Mouse (Mus musculus) MEL (cell line): Measurements from ENCODE around the gene Best1. TPM values are rescaled to one million over a fixed set of nuclear protein-coding genes. Genes with fewer than 3 reads are reported as not detected.
"Not testable (repeated sequence)": the region's sequence is repeated elsewhere in the genome, so short reads cannot be mapped to it uniquely, and the experiment has no call there.

ENCODE experiments used
- DNase-seq: peaks from one replicate; pipeline ENCODE4 v3.0.0; 2011; ENCODE audit warnings: low read depth, low spot score
- H3K27ac ChIP-seq: 2 replicates; pipeline ENCODE4 v1.5.1; 2012; ENCODE audit warnings: low read depth, mild to moderate bottlenecking, control low read depth, low read length, moderate library complexity; ENCODE audit not compliant: control insufficient read depth
- H3K27me3 ChIP-seq, 2 experiments: fragments of 150-350 bp in 1 of 2; sonication (generic) in 1 of 2; 2 replicates each; pipeline ENCODE4 v1.6.1; 2012; ENCODE audit warnings: low read length in 2 of 2, mild to moderate bottlenecking in 2 of 2, improper control_type of control experiment in 1 of 2, moderate library complexity in 1 of 2; ENCODE audit not compliant: insufficient read depth in 2 of 2, control insufficient read depth in 1 of 2
- H3K36me3 ChIP-seq, 2 experiments: 2 replicates each; pipeline ENCODE4 v1.6.1; 2012 to 2014; ENCODE audit warnings: low read length in 2 of 2, improper control_type of control experiment in 1 of 2, inconsistent platforms in 1 of 2, mild to moderate bottlenecking in 1 of 2; ENCODE audit not compliant: insufficient read depth in 2 of 2, control insufficient read depth in 1 of 2
- H3K4me1 ChIP-seq, 2 experiments: fragments of 150-350 bp in 1 of 2; sonication (generic) in 1 of 2; 2 replicates each; pipeline ENCODE4 v1.6.1; 2012; ENCODE audit warnings: low read length in 2 of 2, improper control_type of control experiment in 1 of 2, mild to moderate bottlenecking in 1 of 2; ENCODE audit not compliant: insufficient read depth in 2 of 2, control insufficient read depth in 1 of 2
- H3K4me3 ChIP-seq, 2 experiments: fragments of 150-350 bp in 1 of 2; sonication (generic) in 1 of 2; 2 replicates each; pipeline ENCODE4 v1.5.1; 2012; ENCODE audit warnings: low read depth in 2 of 2, low read length in 2 of 2, mild to moderate bottlenecking in 2 of 2, moderate library complexity in 2 of 2, control low read depth in 1 of 2, improper control_type of control experiment in 1 of 2; ENCODE audit not compliant: control insufficient read depth in 1 of 2, insufficient read depth in 1 of 2
- H3K79me2 ChIP-seq: 2 replicates; pipeline ENCODE4 v1.6.1; 2012; ENCODE audit warnings: mild to moderate bottlenecking, low read length, moderate library complexity; ENCODE audit not compliant: control insufficient read depth, poor library complexity, insufficient read depth
- H3K9ac ChIP-seq: 2 replicates; pipeline ENCODE4 v1.6.1; 2012; ENCODE audit warnings: low read depth, mild to moderate bottlenecking, control low read depth, low read length, moderate library complexity; ENCODE audit not compliant: control insufficient read depth, poor library complexity, severe bottlenecking
- H3K9me3 ChIP-seq: fragments of 150-350 bp; sonication (generic); replicated peaks from 2 replicates; pipeline ENCODE4 v1.6.1; 2012; ENCODE audit warnings: mild to moderate bottlenecking, low read length, improper control_type of control experiment, moderate library complexity; ENCODE audit not compliant: insufficient read depth
- BHLHE40 ChIP-seq: IDR thresholded peaks from 2 replicates; pipeline ENCODE4 v1.6.1; 2012; ENCODE audit warnings: low read depth, mild to moderate bottlenecking, inconsistent platforms, low read length, improper control_type of control experiment, borderline replicate concordance
- CHD1 ChIP-seq: IDR thresholded peaks from 2 replicates; pipeline ENCODE4 v1.6.1; 2012; ENCODE audit warnings: low read depth, mild to moderate bottlenecking, inconsistent platforms, low read length, improper control_type of control experiment
- CHD2 ChIP-seq: IDR thresholded peaks from 2 replicates; pipeline ENCODE4 v1.6.1; 2011; ENCODE audit warnings: low read length, improper control_type of control experiment
- E2F4 ChIP-seq: IDR thresholded peaks from 2 replicates; pipeline ENCODE4 v1.6.1; 2011; ENCODE audit warnings: low read depth, low read length, improper control_type of control experiment, borderline replicate concordance
- EP300 ChIP-seq, 2 experiments: IDR thresholded peaks; 2 replicates each; pipeline ENCODE4 v1.6.1; 2011; ENCODE audit warnings: improper control_type of control experiment in 2 of 2, low read length in 2 of 2, low read depth in 1 of 2, mild to moderate bottlenecking in 1 of 2
- KAT2A ChIP-seq: conservative IDR thresholded peaks from 2 replicates; pipeline ENCODE4 v1.6.1; 2012; ENCODE audit warnings: low read depth, low read length, improper control_type of control experiment, inconsistent platforms
- MAFK ChIP-seq: IDR thresholded peaks from 2 replicates; pipeline ENCODE4 v1.6.1; 2011; ENCODE audit warnings: low read depth, mild to moderate bottlenecking, low read length, improper control_type of control experiment, borderline replicate concordance
- MAX ChIP-seq: IDR thresholded peaks from 2 replicates; pipeline ENCODE4 v1.6.1; 2011; ENCODE audit warnings: low read length, improper control_type of control experiment
- MXI1 ChIP-seq: IDR thresholded peaks from 2 replicates; pipeline ENCODE4 v1.6.1; 2011; ENCODE audit warnings: mild to moderate bottlenecking, low read depth, low read length, improper control_type of control experiment
- POLR2A ChIP-seq, 2 experiments: IDR thresholded peaks; 2 replicates each; pipeline ENCODE4 v1.6.1; 2011 to 2012; ENCODE audit warnings: low read length in 2 of 2, mild to moderate bottlenecking in 2 of 2, control low read depth in 1 of 2, improper control_type of control experiment in 1 of 2, low read depth in 1 of 2, moderate library complexity in 1 of 2; ENCODE audit not compliant: control insufficient read depth in 1 of 2, insufficient read depth in 1 of 2, poor library complexity in 1 of 2
- POLR2AphosphoS5 ChIP-seq: IDR thresholded peaks from 2 replicates; pipeline ENCODE4 v1.6.1; 2012; ENCODE audit warnings: low read depth, borderline replicate concordance, mild to moderate bottlenecking, inconsistent platforms, low read length, moderate library complexity, mixed read lengths
- TBP ChIP-seq: IDR thresholded peaks from 2 replicates; pipeline ENCODE4 v1.8.0; 2011; ENCODE audit warnings: low read depth, low read length, improper control_type of control experiment
- ZMIZ1 ChIP-seq: IDR thresholded peaks from 2 replicates; pipeline ENCODE4 v1.6.1; 2012; ENCODE audit warnings: low read depth, mild to moderate bottlenecking, inconsistent platforms, low read length, improper control_type of control experiment, moderate library complexity
- ZNF384 ChIP-seq: IDR thresholded peaks from 2 replicates; pipeline ENCODE4 v1.6.1; 2012; ENCODE audit warnings: low read depth, mild to moderate bottlenecking, inconsistent platforms, low read length, improper control_type of control experiment
- polyA plus RNA-seq, 2 experiments: library from polyadenylated mRNA; stranded (reverse) in 1 of 2; unstranded in 1 of 2; fragments of >175 nt in 1 of 2; fragments of >200 nt in 1 of 2; gene quantifications; 2 replicates each; pipeline versions ENCODE4 v1.2.1 to v1.2.4; 2012; ENCODE audit warnings: low replicate concordance in 2 of 2, low read depth in 1 of 2; ENCODE audit not compliant: insufficient read length in 2 of 2, insufficient read depth in 1 of 2, missing spikeins in 1 of 2
- total RNA-seq: library from RNA; depleted of rRNA; stranded (reverse); fragments of 300-350 nt; gene quantifications from 2 replicates; pipeline ENCODE4 v1.2.3, GENCODE M21; 2012

The Best1 gene
- total and polyA plus RNA-seq, 3 experiments: 0.08 TPM; not detected in 2

DNA sequence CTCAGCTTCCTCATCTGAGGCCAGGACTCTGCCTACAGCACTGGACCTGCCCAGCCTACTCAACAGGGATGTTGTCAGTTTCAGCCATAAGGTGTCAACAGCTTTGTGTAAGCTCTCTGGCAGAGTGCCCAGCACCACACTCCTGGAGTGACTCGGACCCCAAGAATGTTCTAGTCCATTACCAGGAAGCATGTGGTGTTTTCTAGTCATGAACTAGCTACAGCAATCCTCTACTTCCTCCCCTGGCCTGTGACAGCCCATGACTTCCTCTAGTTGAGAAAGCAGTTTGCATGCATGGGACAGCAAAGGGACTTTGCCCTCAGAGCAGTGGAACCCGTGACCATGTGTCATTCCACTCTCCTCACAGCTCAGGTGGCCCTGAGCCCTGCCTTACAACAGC lies 26.6 kb downstream of the Best1 start:
- Histone ChIP-seq H3K36me3 (peaks cover 0 to 28% of the 10 kb centered on the region in 2 experiments; a peak in 2 of 4 replicates), H3K27ac (peak overlapping the region; percentile 17; the same call in 1 of the 2 replicates), H3K4me1 (peaks cover 26 to 28% of the 10 kb centered on the region in 2 experiments)
- not testable (repeated sequence) for H3K9ac ChIP-seq, H3K9me3 ChIP-seq, DNase-seq, H3K4me3 ChIP-seq, H3K79me2 ChIP-seq, H3K27me3 ChIP-seq
- 0 out of 4 replicates have a peak, but pooled peaks of 1 of the 2 experiments have one; percentile 7 for TF ChIP-seq EP300 (IDR thresholded peaks at IDR 0.05; ENCODE audit: low read depth in 1 of 2, low read length in 2 of 2)
- TF ChIP-seq MAX: peak; percentile 42; the same call in 1 of the 2 replicates

GRCm38 (mm10) chr19:9968081-9968787 lies 33.2 kb downstream of the Best1 start:
- H3K4me1 ChIP-seq: peaks cover 14 to 19% of the 10 kb centered on the region in 2 experiments

GRCm38 (mm10) chr19:9966096-9966867 lies 35.2 kb downstream of the Best1 start:
- Histone ChIP-seq H3K4me3 (no peak overlapping the region), H3K27ac (no peak overlapping the region), H3K36me3 (peaks cover 0 to 25% of the 10 kb centered on the region in 2 experiments; a peak in 2 of 4 replicates), H3K27me3 (no peaks in the 10 kb centered on the region), H3K9ac (no peak overlapping the region), H3K9me3 (no peaks in the 10 kb centered on the region), H3K4me1 (peaks cover 14 to 19% of the 10 kb centered on the region in 2 experiments), H3K79me2 (no peaks in the 10 kb centered on the region)
- no peak for DNase-seq
- TF ChIP-seq ZNF384 (peak; percentile 43), ZMIZ1 (no peak), CHD1 (no peak)

More at GRCm38 (mm10) chr19:9968081-9968787, 33.2 kb downstream of the Best1 start:
- Histone ChIP-seq H3K4me3 (peak overlapping the region; percentile 10 to 12; a peak in 2 of 4 replicates), H3K79me2 (no peaks in the 10 kb centered on the region), H3K27me3 (no peaks in the 10 kb centered on the region), H3K27ac (peak overlapping the region; percentile 43; the same call in 1 of the 2 replicates), H3K9ac (0 out of 2 replicates have a peak overlapping the region, but pooled peaks have one; percentile 20)
- peak; percentile 50 for DNase-seq
- TF ChIP-seq POLR2A (IDR thresholded peaks at IDR 0.05; ENCODE audit: control insufficient read depth in 1 of 2, insufficient read depth in 1 of 2, low read depth in 1 of 2, low read length in 2 of 2, poor library complexity in 1 of 2): no peak
- no peak for TF ChIP-seq ZNF384
- no peak for TF ChIP-seq MXI1
- peak; percentile 82; the same call in 1 of the 2 replicates for TF ChIP-seq MAFK
- TF ChIP-seq KAT2A: no peak
- TF ChIP-seq CHD1: no peak
- no peak for TF ChIP-seq MAX
- TF ChIP-seq EP300 (IDR thresholded peaks at IDR 0.05; ENCODE audit: low read depth in 1 of 2, low read length in 2 of 2): peak; percentile 7 to 24; a peak in 1 of 4 replicates
- no peak for TF ChIP-seq CHD2
- no peak for TF ChIP-seq E2F4
- no peak for TF ChIP-seq BHLHE40
- peak; percentile 57; the same call in 1 of the 2 replicates for TF ChIP-seq TBP
- TF ChIP-seq POLR2AphosphoS5: no peak
- TF ChIP-seq, all 39 proteins: peak for 3
- no peaks in the 10 kb centered on the region for H3K9me3 ChIP-seq
- H3K36me3 ChIP-seq: peaks cover 0 to 25% of the 10 kb centered on the region in 2 experiments; a peak in 2 of 4 replicates
